Mouse (Mus musculus) erythroblast, adult 5-6 weeks (primary cell): ENCODE measurements around the gene Grm7. TPM values are rescaled to one million over a fixed set of nuclear protein-coding genes. Genes with fewer than 3 reads are reported as not detected.

ENCODE experiments used
- ATAC-seq: replicated peaks from 2 replicates; pipeline ENCODE4 v1.8.0; 2016; ENCODE audit warnings: moderate number of reproducible peaks, mild to moderate bottlenecking, moderate TSS enrichment, inconsistent platforms; ENCODE audit not compliant: poor library complexity, low FRiP score, severe bottlenecking
- total RNA-seq, 2 experiments: library from RNA; stranded (forward) in 1 of 2; stranded (reverse) in 1 of 2; fragments of 150-400 nt in 1 of 2; fragments of 200-764, 138-1000 nt in 1 of 2; gene quantifications; 2 replicates each; pipeline versions ENCODE4 v1.2.3 to v1.2.4; 2015 to 2017; ENCODE audit warnings: low replicate concordance in 2 of 2

Gene Grm7
- total RNA-seq (2015; ENCODE audit: low replicate concordance) (not detected in 2 replicates), total RNA-seq (2017; ENCODE audit: low replicate concordance) (not detected in 2 replicates)

- ATAC-seq, result no peak
Observed at GRCm38 (mm10) chr6:110645411-110646361, at the start of gene Grm7. TSS of gene Grm7 (plus strand) at chr6:110645581.

GRCm38 (mm10) chr6:110645041-110645410 lies 355 bp upstream of the Grm7 start:
- ATAC-seq, result no peak

GRCm38 (mm10) chr6:110646901-110647300 lies 1.5 kb downstream of the Grm7 start:
- ATAC-seq, result no peak

- ATAC-seq, result no peak
Observed at GRCm38 (mm10) chr6:110649227-110649626, 3.8 kb downstream of the Grm7 start.

GRCm38 (mm10) chr6:110653361-110654001 lies 8.1 kb downstream of the Grm7 start:
- ATAC-seq, result no peak

GRCm38 (mm10) chr6:110664436-110664835 lies 19.1 kb downstream of the Grm7 start:
- ATAC-seq, result no peak

GRCm38 (mm10) chr6:110668447-110668846 lies 23.1 kb downstream of the Grm7 start:
- no peak for ATAC-seq

- no peak for ATAC-seq
Observed at GRCm38 (mm10) chr6:110690954-110691353, 45.6 kb downstream of the Grm7 start.

GRCm38 (mm10) chr6:110709763-110710162 lies 64.4 kb downstream of the Grm7 start:
- no peak for ATAC-seq

- no peak for ATAC-seq
Observed at GRCm38 (mm10) chr6:110714943-110715342, 69.6 kb downstream of the Grm7 start.

GRCm38 (mm10) chr6:110723371-110723770 lies 78.0 kb downstream of the Grm7 start:
- ATAC-seq, result no peak

GRCm38 (mm10) chr6:110733914-110734313 lies 88.5 kb downstream of the Grm7 start:
- no peak for ATAC-seq

- no peak for ATAC-seq
Observed at GRCm38 (mm10) chr6:110743981-110744670, 98.7 kb downstream of the Grm7 start.

GRCm38 (mm10) chr6:110755921-110756320 lies 110.5 kb downstream of the Grm7 start:
- no peak for ATAC-seq

GRCm38 (mm10) chr6:110769588-110769987 lies 124.2 kb downstream of the Grm7 start:
- ATAC-seq, result no peak

- ATAC-seq, result no peak
Observed at GRCm38 (mm10) chr6:110772652-110773051, 127.3 kb downstream of the Grm7 start.

GRCm38 (mm10) chr6:110776046-110776445 lies 130.7 kb downstream of the Grm7 start:
- no peak for ATAC-seq

GRCm38 (mm10) chr6:110785497-110785928 lies 140.1 kb downstream of the Grm7 start:
- no peak for ATAC-seq

- ATAC-seq, result no peak
Observed at GRCm38 (mm10) chr6:110792696-110793095, 147.3 kb downstream of the Grm7 start.

GRCm38 (mm10) chr6:110807481-110807880 lies 162.1 kb downstream of the Grm7 start:
- no peak for ATAC-seq
